Mouse (Mus musculus) CH12.LX (cell line): ENCODE measurements around the gene Atg5. TPM values are rescaled to one million over a fixed set of nuclear protein-coding genes. Genes with fewer than 3 reads are reported as not detected.
A peak's percentile ranks its signal among the peaks of the same experiment; 100 is the strongest.

Source experiments
- DNase-seq: peaks from one replicate; pipeline ENCODE4 v3.0.0-alpha.2; 2013; ENCODE audit errors: extremely low read depth
- H3K27ac ChIP-seq: 2 replicates; pipeline ENCODE4 v1.5.1; 2012; ENCODE audit warnings: low read depth, mild to moderate bottlenecking, control low read depth, moderate library complexity; ENCODE audit not compliant: insufficient read depth
- H3K27me3 ChIP-seq: replicated peaks from 2 replicates; pipeline ENCODE3; 2012; ENCODE audit warnings: inconsistent platforms
- H3K36me3 ChIP-seq, 2 experiments: replicated peaks in 1 of 2; 2 replicates each; pipeline versions ENCODE3 to v1.6.1; 2012; ENCODE audit warnings: inconsistent platforms in 1 of 2, low read length in 1 of 2, mild to moderate bottlenecking in 1 of 2, mixed read lengths in 1 of 2, moderate library complexity in 1 of 2; ENCODE audit not compliant: control insufficient read depth in 1 of 2, insufficient read depth in 1 of 2
- H3K4me1 ChIP-seq, 2 experiments: 2 replicates each; pipeline ENCODE4 v1.6.1; 2012; ENCODE audit warnings: inconsistent platforms in 1 of 2, moderate library complexity in 1 of 2; ENCODE audit not compliant: insufficient read depth in 2 of 2, control insufficient read depth in 1 of 2
- H3K4me2 ChIP-seq: 2 replicates; pipeline ENCODE4 v1.6.1; 2012; ENCODE audit warnings: low read depth, mild to moderate bottlenecking, control low read depth; ENCODE audit not compliant: poor library complexity, insufficient read depth, severe bottlenecking
- H3K4me3 ChIP-seq, 3 experiments: fragments of 150-350 bp in 1 of 3; sonication (generic) in 1 of 3; replicated peaks in 1 of 3; 2 replicates each; pipeline versions ENCODE3 to v1.5.1; 2011 to 2012; ENCODE audit warnings: low read depth in 2 of 3, low read length in 2 of 3, mild to moderate bottlenecking in 2 of 3, moderate library complexity in 2 of 3, control low read depth in 1 of 3, improper control_type of control experiment in 1 of 3, inconsistent platforms in 1 of 3, mixed read lengths in 1 of 3; ENCODE audit not compliant: poor library complexity in 1 of 3
- H3K79me2 ChIP-seq: replicated peaks from 2 replicates; pipeline ENCODE4 v1.6.1; 2012; ENCODE audit warnings: mild to moderate bottlenecking, moderate library complexity; ENCODE audit not compliant: control insufficient read depth, poor library complexity, insufficient read depth, severe bottlenecking; ENCODE audit errors: extremely low read depth
- H3K9ac ChIP-seq: 2 replicates; pipeline ENCODE4 v1.6.1; 2012; ENCODE audit warnings: low read depth, mild to moderate bottlenecking, control low read depth, moderate library complexity; ENCODE audit not compliant: insufficient read depth
- H3K9me3 ChIP-seq: replicated peaks from 2 replicates; pipeline ENCODE3; 2012; ENCODE audit warnings: low read length, inconsistent platforms, mixed read lengths
- BHLHE40 ChIP-seq: IDR thresholded peaks from 2 replicates; pipeline ENCODE4 v1.6.1; 2011; ENCODE audit warnings: mild to moderate bottlenecking, low read depth, low read length, improper control_type of control experiment
- CHD1 ChIP-seq: IDR thresholded peaks from 2 replicates; pipeline ENCODE4 v1.6.1; 2012; ENCODE audit warnings: low read depth, low read length, improper control_type of control experiment, inconsistent platforms
- ELF1 ChIP-seq: IDR thresholded peaks from 2 replicates; pipeline ENCODE4 v1.6.1; 2014; ENCODE audit warnings: low read depth, mild to moderate bottlenecking, inconsistent platforms, low read length, improper control_type of control experiment
- IRF4 ChIP-seq: IDR thresholded peaks from 2 replicates; pipeline ENCODE4 v1.6.1; 2014; ENCODE audit warnings: low read depth, mild to moderate bottlenecking, inconsistent platforms, low read length, improper control_type of control experiment
- JUN ChIP-seq: IDR thresholded peaks from 2 replicates; pipeline ENCODE4 v1.6.1; 2011; ENCODE audit warnings: low read depth, mild to moderate bottlenecking, low read length, improper control_type of control experiment, moderate library complexity; ENCODE audit not compliant: insufficient read depth
- KAT2A ChIP-seq: IDR thresholded peaks from 2 replicates; pipeline ENCODE4 v1.6.1; 2012; ENCODE audit warnings: low read length, improper control_type of control experiment, inconsistent platforms; ENCODE audit not compliant: insufficient replicate concordance
- MAFK ChIP-seq: IDR thresholded peaks from 2 replicates; pipeline ENCODE4 v1.6.1; 2011; ENCODE audit warnings: low read length, improper control_type of control experiment; ENCODE audit not compliant: insufficient replicate concordance
- MAX ChIP-seq: IDR thresholded peaks from 2 replicates; pipeline ENCODE4 v1.6.1; 2011; ENCODE audit warnings: low read length, improper control_type of control experiment
- MEF2A ChIP-seq: IDR thresholded peaks from 2 replicates; pipeline ENCODE4 v1.6.1; 2014; ENCODE audit warnings: low read depth, mild to moderate bottlenecking, inconsistent platforms, low read length, improper control_type of control experiment, borderline replicate concordance
- MXI1 ChIP-seq: IDR thresholded peaks from 2 replicates; pipeline ENCODE4 v1.6.1; 2011; ENCODE audit warnings: mild to moderate bottlenecking, low read depth, low read length, improper control_type of control experiment
- MYC ChIP-seq: IDR thresholded peaks from 2 replicates; pipeline ENCODE4 v1.6.1; 2011; ENCODE audit warnings: low read depth, mild to moderate bottlenecking, improper control_type of control experiment, low read length
- NELFE ChIP-seq: IDR thresholded peaks from 2 replicates; pipeline ENCODE4 v1.6.1; 2011; ENCODE audit warnings: low read depth, low read length, improper control_type of control experiment
- NRF1 ChIP-seq: IDR thresholded peaks from 2 replicates; pipeline ENCODE4 v1.6.1; 2014; ENCODE audit warnings: low read depth, mild to moderate bottlenecking, inconsistent platforms, low read length, improper control_type of control experiment, moderate library complexity
- POLR2AphosphoS2 ChIP-seq: IDR thresholded peaks from 2 replicates; pipeline ENCODE4 v1.6.1; 2011; ENCODE audit warnings: low read depth, low read length, improper control_type of control experiment
- RAD21 ChIP-seq: IDR thresholded peaks from 2 replicates; pipeline ENCODE4 v1.6.1; 2011; ENCODE audit warnings: low read depth, mild to moderate bottlenecking, low read length, improper control_type of control experiment, moderate library complexity
- RCOR1 ChIP-seq: conservative IDR thresholded peaks from 2 replicates; pipeline ENCODE4 v1.6.1; 2012; ENCODE audit warnings: low read depth, mild to moderate bottlenecking, inconsistent platforms, low read length, improper control_type of control experiment
- SIN3A ChIP-seq: IDR thresholded peaks from 2 replicates; pipeline ENCODE4 v1.6.1; 2012; ENCODE audit warnings: low read length, improper control_type of control experiment, inconsistent platforms
- TCF12 ChIP-seq: IDR thresholded peaks from 2 replicates; pipeline ENCODE4 v1.6.1; 2014; ENCODE audit warnings: low read depth, mild to moderate bottlenecking, inconsistent platforms, low read length, improper control_type of control experiment
- USF1 ChIP-seq: IDR thresholded peaks from 2 replicates; pipeline ENCODE4 v1.6.1; 2014; ENCODE audit warnings: low read depth, mild to moderate bottlenecking, inconsistent platforms, low read length, improper control_type of control experiment
- USF2 ChIP-seq: conservative IDR thresholded peaks from 2 replicates; pipeline ENCODE4 v1.6.1; 2011; ENCODE audit warnings: low read depth, low read length, improper control_type of control experiment
- ZKSCAN1 ChIP-seq: IDR thresholded peaks from 2 replicates; pipeline ENCODE4 v1.6.1; 2012; ENCODE audit warnings: low read depth, inconsistent platforms, low read length, improper control_type of control experiment, borderline replicate concordance
- ZMIZ1 ChIP-seq: IDR thresholded peaks from 2 replicates; pipeline ENCODE4 v1.6.1; 2012; ENCODE audit warnings: low read depth, mild to moderate bottlenecking, inconsistent platforms, low read length, improper control_type of control experiment
- ZNF384 ChIP-seq: IDR thresholded peaks from 2 replicates; pipeline ENCODE4 v1.6.1; 2012; ENCODE audit warnings: low read depth, low read length, improper control_type of control experiment, inconsistent platforms
- dilution Hi-C: fragments of 300-500 bp; cut with MboI; formaldehyde crosslinking; loops from 2 replicates; pipeline ENCODE4 v1.14.3; 2020; ENCODE audit warnings: low sequenced_read_pairs; ENCODE audit not compliant: extremely low pct_unique_long_range_greater_than_20kb, extremely low pct_ligation_motif_present
- in situ Hi-C: fragments of 300-500 bp; cut with MboI; formaldehyde crosslinking; loops from 3 replicates; pipeline ENCODE4 v1.14.3; 2019; ENCODE audit warnings: low sequenced_read_pairs, low pct_ligation_motif_present, low pct_unique_long_range_greater_than_20kb, mixed read lengths
- polyA plus RNA-seq: library from polyadenylated mRNA; unstranded; fragments of >175 nt; gene quantifications from 2 replicates; pipeline ENCODE4 v1.2.1, GENCODE M21; 2012; ENCODE audit warnings: low read depth; ENCODE audit not compliant: insufficient read length
- total RNA-seq, 2 experiments: library from RNA; depleted of rRNA; stranded (reverse); fragments of 300-350 nt in 1 of 2; fragments of >200 nt in 1 of 2; gene quantifications; 2 replicates each; pipeline ENCODE4 v1.2.3; 2012 to 2014

Gene Atg5
- total and polyA plus RNA-seq, 3 experiments = 15.6 to 47.5 (median 34.7) TPM

DNA sequence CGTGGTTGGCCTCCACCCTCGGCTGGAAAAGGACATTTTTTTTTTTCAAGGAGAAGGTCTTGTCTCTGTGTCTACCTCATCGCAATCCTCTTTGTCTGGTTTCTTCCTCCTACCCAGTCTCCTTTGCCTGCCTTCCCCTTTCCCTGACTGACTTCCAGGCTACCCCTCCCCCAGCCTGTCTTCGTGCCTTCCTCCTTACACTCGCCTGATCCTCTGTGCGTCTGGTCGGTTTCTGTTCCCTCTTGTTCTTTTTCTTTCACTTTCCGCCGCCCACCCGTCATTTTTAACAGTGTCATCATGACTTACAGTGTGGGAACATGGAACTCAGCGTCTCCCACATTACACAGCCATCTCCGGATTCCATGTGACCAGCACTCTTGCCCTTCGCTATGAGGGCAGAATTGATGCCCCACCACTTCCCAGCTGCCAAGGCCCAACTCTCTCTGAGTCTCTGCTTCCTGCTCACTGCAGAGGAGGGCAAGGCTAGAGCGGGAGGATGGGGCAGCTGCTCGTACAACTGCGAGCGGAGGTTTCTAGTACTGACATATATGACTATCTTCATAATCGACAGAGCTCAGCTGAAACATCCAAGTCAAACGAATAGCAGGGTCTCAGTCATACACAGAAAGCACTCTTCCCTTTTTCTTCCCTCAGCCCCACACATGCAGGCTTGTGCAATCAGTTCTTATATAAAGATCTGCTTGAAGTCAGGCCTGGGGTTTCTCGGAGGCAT, 112.5 kb downstream of the Atg5 start (continued):
- TF ChIP-seq NELFE (peak; percentile 74; the same call in 1 of the 2 replicates), USF1 (no peak), MXI1 (peak; percentile 88; the same call in 1 of the 2 replicates), ELF1 (peak; percentile 62), IRF4 (peak; percentile 91), NRF1 (no peak; the same call in 1 of the 2 replicates), JUN (peak; percentile 60; the same call in 1 of the 2 replicates), MAX (peak; percentile 59; the same call in 1 of the 2 replicates), CHD1 (peak; percentile 92), POLR2AphosphoS2 (peak; percentile 64; the same call in 1 of the 2 replicates), MYC (peak; percentile 72; the same call in 1 of the 2 replicates), ZKSCAN1 (no peak), BHLHE40 (peak; percentile 91), USF2 (no peak), RAD21 (no peak; the same call in 1 of the 2 replicates), ZMIZ1 (peak; percentile 39; the same call in 1 of the 2 replicates)

DNA sequence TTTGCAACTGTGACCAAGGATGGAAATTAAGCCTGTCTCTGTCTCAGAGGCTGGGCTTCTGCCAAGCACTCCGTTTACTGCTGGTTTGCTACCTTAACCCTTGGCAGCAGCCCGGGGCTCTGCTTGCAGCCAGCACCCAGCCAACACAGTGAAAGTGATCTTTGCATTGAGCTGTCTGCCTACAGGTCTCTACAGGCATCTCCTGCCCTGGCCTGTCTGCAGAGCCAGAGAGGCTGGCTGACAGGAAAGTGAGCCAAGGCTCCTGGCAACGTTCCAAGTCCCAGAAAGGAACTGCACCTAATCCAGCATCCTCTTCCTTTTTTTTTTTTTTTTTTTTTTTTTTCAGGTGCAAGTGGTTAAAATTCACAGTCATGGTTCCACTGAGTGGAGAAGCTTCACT, 113.2 kb downstream of the Atg5 start:
- dilution Hi-C loops = no loop called here
- peak; percentile 54 for DNase-seq
- H3K36me3 ChIP-seq = no peaks in the 10 kb centered on the region
- H3K4me3 ChIP-seq = peak overlapping the region in 1 of 3 experiments; percentile 53
- no peaks in the 10 kb centered on the region for H3K27me3 ChIP-seq
- H3K4me1 ChIP-seq = peaks cover 20 to 63% of the 10 kb centered on the region in 2 experiments
- H3K4me2 ChIP-seq = peak overlapping the region; percentile 87
- in situ Hi-C loops = no loop called here
- H3K9me3 ChIP-seq = no peaks in the 10 kb centered on the region
- H3K27ac ChIP-seq = peak overlapping the region; percentile 99
- TF ChIP-seq MEF2A = peak; percentile 64; the same call in 1 of the 2 replicates
- TF ChIP-seq SIN3A = peak; percentile 1; the same call in 1 of the 2 replicates
- TF ChIP-seq RAD21 = peak; percentile 1
- no peak for TF ChIP-seq ZMIZ1
- 0 out of 2 replicates have a peak, but pooled peaks have one; percentile 53 for TF ChIP-seq MAFK
- 0 out of 2 replicates have a peak, but pooled peaks have one; percentile 19 for TF ChIP-seq MYC
- TF ChIP-seq KAT2A = no peak
- peak; percentile 78 for TF ChIP-seq IRF4
- TF ChIP-seq CHD1 = peak; percentile 92; the same call in 1 of the 2 replicates
- no peak for TF ChIP-seq RCOR1
- TF ChIP-seq TCF12 = peak; percentile 29; the same call in 1 of the 2 replicates
- peak; percentile 94 for TF ChIP-seq ZNF384
- peak overlapping the region; percentile 86 for H3K9ac ChIP-seq
- no peaks in the 10 kb centered on the region for H3K79me2 ChIP-seq
